Mouse (Mus musculus) granulocyte monocyte progenitor cell, adult 5-6 weeks (primary cell): ENCODE data around the gene Cabin1. TPM values are rescaled to one million over a fixed set of nuclear protein-coding genes. Genes with fewer than 3 reads are reported as not detected.

ENCODE experiments used
- ATAC-seq: replicated peaks from 2 replicates; pipeline ENCODE4 v1.8.0; 2016; ENCODE audit warnings: mild to moderate bottlenecking, moderate TSS enrichment, inconsistent platforms; ENCODE audit not compliant: poor library complexity, severe bottlenecking
- total RNA-seq, 2 experiments: library from RNA; stranded (forward) in 1 of 2; stranded (reverse) in 1 of 2; fragments of 200-712, 200-1000 nt in 1 of 2; fragments of >200 nt in 1 of 2; fragmentation: Nextera tagmentation in 1 of 2; gene quantifications; 2 replicates each; pipeline ENCODE4 v1.2.3; 2014 to 2017

The Cabin1 gene
- total RNA-seq, 2 experiments from 2014 or later: 23.0 to 48.8 TPM

DNA sequence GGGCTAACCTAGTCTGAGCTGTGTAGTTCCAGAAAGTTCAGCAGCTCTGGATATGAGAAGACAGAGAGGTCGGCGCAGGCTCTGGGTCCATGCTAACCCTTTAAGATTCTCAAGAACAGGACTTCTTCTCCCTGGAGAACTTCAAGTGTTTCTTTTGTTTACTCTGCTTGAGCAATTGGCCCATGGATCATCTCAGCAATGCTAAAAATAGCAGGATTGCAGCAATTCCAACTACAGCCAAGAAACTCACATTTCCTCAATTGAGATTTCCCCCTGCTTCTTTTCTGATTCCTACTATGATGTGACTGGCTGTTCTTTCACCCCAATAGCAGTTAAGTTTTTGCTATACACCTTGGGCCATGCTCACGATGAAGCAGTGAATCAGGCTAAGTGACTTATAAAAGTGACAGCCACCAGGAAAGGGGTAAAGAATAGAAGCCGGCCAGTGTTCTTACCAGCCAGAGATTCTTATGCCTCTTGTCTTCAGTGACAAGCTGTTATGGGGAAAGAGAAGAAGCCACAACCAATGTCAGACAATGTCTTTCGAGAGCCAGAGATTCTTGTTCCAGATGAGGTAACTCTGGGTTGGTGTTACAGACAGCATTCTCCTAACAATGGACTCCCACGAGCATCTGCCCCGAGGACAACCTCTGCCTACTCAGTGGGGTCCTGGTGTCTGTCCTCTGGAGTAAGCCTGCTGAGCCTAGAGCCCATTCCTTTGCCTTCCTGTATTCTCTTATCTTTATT is 87.1 kb downstream of the Cabin1 start:
- ATAC-seq: peak; percentile 66

DNA sequence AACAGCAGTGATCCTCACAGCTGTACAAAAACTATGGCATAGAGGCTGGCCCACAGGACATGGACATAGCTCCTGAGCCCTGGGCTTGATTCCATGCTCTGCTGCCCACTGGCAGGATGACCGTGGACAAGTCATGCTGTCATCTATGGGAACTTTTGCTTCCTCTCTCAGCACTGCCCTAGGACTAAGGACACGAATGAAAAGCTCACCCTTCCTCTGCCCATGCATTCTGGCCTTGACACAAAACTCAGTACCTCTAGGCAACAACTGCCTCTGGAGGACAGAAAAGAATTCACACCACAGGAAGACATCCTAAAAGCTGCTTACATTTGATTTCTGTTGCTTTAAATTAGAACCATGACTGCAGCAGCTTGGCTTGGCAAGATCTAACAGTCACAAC is 87.9 kb downstream of the Cabin1 start:
- peak; percentile 6; the same call in 1 of the 2 replicates for ATAC-seq

GRCm38 (mm10) chr10:75675594-75675993 is 88.5 kb downstream of the Cabin1 start:
- peak; percentile 71 for ATAC-seq

DNA sequence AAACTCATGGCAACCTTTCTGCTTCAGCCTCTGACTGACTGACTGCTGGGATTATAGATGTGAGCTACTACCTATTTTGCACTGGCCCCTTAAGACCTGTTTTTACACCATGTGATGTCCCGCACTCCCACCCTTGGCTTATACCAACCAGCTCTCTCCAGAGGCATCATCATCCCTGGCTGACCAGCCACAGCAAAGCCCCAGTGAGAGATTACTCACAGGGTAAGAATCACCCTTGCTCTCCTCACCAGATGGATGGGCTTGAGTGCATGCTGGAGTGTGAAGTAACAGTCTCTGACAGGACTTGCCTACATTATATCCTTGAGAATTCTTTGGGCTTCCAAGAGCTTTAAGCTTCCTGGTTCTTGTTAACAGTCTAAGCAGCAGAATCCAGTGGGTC is 94.2 kb downstream of the Cabin1 start:
- ATAC-seq: no peak

GRCm38 (mm10) chr10:75667911-75668270 is 96.2 kb downstream of the Cabin1 start:
- ATAC-seq: peak; percentile 60

- peak; percentile 56 for ATAC-seq
Measured at GRCm38 (mm10) chr10:75667115-75667910, 96.8 kb downstream of the Cabin1 start.

DNA sequence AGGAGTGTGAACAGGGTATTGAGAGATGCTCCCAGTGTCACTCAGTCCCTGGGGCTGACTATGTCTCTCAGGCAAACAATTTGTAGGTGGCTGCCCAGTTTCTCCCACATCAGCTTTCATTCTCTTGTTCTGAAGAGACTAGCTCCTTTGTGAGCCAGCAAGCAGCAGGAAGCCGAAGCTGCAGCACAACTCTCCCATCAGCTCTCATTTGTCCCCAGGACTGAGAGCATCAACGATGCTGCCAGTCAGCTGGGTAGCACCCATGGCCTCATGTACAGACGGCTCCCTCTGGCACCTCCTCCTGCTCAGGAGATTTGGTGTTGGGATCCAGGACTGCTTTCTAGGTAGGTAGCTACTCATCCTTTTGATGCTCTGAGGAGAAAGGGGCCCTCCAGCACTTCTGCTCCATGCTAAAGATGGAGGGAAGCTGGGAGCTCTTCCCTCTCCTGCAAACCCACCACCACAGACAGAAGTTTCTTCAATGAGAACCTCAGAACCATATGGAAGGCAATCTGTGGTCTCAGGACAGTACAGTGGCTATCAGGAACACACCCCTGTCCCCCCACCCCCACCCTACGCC is 97.6 kb downstream of the Cabin1 start:
- no peak for ATAC-seq

DNA sequence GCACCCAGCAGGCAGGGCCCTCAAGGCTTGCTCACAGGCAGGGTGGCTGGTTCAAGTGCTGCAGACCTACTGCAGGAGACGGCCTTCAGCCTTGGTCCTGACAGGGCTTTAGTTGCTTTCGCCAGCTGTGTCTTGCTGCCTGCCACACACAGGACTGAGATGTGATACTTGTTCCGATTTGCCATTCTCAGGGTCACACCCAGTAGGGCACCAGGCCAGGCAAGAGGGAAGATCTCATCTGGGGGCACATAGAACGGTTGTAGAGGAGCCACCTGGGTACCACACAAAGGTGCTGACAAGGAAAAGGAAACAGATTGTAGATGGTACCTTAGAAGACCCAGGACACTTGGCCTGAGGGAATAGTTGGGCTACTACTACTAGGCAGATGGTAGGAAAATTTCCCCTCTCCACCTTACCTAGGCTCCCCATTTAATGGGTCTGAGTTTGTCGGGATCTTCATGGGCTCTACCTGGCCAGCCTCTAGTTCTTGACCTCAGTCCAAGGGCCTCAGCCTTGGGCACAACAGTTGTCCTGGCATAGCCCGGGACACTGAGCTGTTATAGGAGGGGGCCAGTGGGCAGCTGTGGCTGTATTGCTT is 99.4 kb downstream of the Cabin1 start:
- no peak for ATAC-seq

DNA sequence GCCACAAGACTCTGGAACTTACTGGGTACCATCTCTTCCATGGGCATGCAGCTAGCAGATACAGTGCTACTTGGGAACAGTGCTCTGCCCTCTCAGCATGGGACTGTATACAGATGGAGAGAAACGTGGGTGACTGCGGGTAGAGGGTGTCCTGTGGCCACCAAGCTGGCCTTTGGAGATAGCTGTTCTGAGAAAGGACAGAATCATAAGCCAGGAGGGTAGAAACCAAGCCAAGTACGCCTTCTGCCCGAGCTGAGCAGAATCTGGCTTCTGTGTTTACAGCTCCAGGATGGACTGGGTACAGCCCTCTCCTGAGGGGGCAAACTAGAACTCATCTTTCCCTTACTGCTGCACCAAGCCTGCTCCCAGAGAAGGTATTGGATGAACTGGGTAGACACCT is 101.6 kb downstream of the Cabin1 start:
- no peak for ATAC-seq

DNA sequence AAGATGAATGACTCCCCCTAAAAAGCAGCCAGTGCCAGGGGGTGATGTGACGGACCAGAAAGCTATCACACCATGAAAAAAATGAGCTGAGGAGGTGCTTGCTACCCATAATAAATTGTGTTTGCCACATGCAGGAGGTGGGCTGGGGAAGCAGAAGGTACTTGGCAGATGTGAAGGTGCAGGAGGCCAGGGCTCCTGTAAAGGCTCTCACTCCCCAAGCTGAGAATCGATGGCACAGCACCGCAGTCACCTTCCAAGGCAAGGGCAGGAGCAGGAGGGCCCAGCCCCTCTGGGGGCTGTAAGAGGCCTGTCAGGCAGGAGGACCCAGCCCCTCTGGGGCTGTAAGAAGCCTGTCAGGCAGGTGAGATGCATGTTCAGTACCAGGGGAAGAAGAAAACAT is 102.3 kb downstream of the Cabin1 start:
- ATAC-seq: no peak

GRCm38 (mm10) chr10:75661381-75661780 is 102.8 kb downstream of the Cabin1 start:
- no peak for ATAC-seq

DNA sequence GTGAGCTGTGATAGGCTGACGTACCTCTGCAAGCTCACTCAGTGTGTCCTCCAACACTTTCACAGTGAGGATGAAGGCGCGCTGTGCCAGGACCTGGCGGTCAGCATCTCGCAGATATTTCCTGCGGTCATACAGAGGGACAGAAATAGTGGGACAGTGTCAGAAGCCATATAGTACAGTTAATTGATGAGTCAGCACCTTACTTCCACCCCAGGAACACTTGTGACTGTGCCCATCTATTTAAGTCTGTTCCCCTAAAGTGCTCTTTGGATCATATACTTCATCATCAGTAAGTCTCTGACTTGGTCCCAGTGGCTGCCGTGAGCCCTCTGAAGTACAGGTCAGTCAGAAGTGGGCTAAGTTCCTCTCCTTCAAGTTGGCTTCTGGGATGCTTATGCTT is 106.4 kb downstream of the Cabin1 start:
- ATAC-seq: no peak

- no peak for ATAC-seq
Measured at GRCm38 (mm10) chr10:75657165-75657564, 107.0 kb downstream of the Cabin1 start.

DNA sequence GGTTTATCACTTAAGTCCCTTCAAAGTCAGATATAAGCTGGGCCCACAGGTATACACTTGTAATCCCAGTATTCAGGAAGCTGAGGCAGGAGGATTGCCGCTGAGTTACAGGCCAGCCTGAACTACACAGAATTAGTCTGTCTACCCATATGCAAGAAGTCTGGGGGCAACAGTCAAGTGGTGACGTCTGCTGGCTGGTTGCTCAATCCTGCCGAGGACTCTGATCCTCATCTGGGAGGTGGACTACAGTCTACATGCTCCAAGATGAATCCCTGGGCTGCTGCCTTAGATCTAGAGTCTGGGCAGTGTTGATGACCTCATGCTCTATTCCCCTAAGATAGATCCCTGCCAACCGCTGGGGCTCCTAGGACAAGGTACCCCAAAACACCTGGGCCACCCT is 110.1 kb downstream of the Cabin1 start:
- no peak for ATAC-seq

- ATAC-seq: no peak
Measured at GRCm38 (mm10) chr10:75651381-75652068, 112.6 kb downstream of the Cabin1 start.

- no peak for ATAC-seq
Measured at GRCm38 (mm10) chr10:75650306-75650902, 113.7 kb downstream of the Cabin1 start.

DNA sequence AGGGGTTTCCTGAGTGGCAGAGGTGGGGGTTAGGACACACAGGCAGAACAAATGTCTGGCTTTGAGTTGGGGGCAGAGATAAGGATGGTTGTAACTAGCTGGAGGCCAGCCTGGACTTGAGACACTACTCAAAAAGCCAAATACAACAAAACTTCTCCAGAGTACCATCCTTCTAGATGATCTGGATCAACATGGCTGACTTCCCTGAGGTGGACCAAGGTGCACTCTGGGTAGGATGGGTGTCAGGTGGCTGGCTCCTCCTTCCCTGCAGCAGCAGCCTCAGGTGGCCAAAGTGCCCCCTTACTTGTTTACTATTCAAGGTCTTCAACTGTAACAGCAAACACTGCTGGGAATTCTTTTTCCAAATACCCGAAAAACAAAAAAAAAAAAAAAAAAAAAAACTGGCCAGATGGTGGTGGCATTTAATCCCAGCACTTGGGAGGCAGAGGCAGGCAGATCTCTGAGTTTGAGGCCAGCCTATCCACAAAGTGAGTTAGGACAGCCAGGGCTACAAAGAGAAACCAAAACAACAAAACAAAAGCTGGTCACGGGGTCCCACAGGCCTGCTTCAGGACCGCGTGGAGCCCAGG is 114.6 kb downstream of the Cabin1 start:
- no peak for ATAC-seq

- no peak for ATAC-seq
Measured at GRCm38 (mm10) chr10:75649001-75649400, 115.1 kb downstream of the Cabin1 start.

GRCm38 (mm10) chr10:75648091-75648490 is 116.0 kb downstream of the Cabin1 start:
- ATAC-seq: no peak

GRCm38 (mm10) chr10:75647362-75647761 is 116.8 kb downstream of the Cabin1 start:
- ATAC-seq: no peak
